Mouse (Mus musculus) left cerebral cortex, postnatal 4 days (tissue): ENCODE results near the gene Igsf3. TPM values are rescaled to one million over a fixed set of nuclear protein-coding genes. Genes with fewer than 3 reads are reported as not detected.
A peak's percentile ranks its signal among the peaks of the same experiment; 100 is the strongest.

ENCODE experiments used
- DNase-seq: peaks from one replicate; pipeline ENCODE4 v3.0.0-alpha.2; 2022
- intact Hi-C: fragments of 180-260 bp; cut with DNase I; formaldehyde crosslinking; loops from one replicate; pipeline ENCODE4 v1.15.1; 2025
- total RNA-seq, 2 experiments: library from RNA; stranded (reverse); gene quantifications; 2 replicates each; pipeline ENCODE4 v1.2.3; 2021

The Igsf3 gene
- total RNA-seq, 2 experiments from 2014 or later = 96.4 to 101 TPM

DNA sequence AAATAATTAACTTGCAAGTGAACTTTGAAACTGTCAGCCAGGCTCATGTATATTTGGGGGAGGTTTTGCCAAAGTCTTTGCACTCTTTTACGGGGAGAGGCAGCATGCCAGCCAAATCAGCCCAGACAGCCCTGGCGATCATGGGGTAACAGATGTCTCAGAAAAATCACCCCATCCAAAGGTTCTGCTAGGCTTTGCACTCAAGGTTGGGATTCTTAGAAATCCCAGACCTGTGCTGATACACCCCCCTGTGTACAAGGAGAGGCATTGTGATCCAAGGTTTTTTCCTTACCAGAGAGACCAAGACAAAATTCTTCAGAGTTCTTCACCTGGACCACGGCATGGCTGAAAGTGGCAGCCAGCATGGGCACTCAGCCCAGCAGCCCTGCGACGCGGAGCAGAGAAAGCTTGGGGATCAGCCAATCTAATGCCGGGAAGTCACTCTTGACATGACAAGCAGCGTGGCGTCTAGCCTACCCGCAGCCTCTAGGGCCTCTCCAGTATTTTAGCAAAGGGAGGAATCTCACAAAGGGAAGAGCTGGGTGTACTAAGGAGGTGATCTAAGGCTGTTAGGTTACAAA lies 7.5 kb upstream of the Igsf3 start:
- intact Hi-C loops = no loop called here
- peak; percentile 84 for DNase-seq

GRCm38 (mm10) chr3:101372345-101372980 lies 4.4 kb upstream of the Igsf3 start:
- intact Hi-C loops = loop anchor here (5.0 to 10.0 kb wide), 2 partner anchors 70 to 72 kb away; no protein-coding TSS in a partner anchor
- peak; percentile 50 for DNase-seq

DNA sequence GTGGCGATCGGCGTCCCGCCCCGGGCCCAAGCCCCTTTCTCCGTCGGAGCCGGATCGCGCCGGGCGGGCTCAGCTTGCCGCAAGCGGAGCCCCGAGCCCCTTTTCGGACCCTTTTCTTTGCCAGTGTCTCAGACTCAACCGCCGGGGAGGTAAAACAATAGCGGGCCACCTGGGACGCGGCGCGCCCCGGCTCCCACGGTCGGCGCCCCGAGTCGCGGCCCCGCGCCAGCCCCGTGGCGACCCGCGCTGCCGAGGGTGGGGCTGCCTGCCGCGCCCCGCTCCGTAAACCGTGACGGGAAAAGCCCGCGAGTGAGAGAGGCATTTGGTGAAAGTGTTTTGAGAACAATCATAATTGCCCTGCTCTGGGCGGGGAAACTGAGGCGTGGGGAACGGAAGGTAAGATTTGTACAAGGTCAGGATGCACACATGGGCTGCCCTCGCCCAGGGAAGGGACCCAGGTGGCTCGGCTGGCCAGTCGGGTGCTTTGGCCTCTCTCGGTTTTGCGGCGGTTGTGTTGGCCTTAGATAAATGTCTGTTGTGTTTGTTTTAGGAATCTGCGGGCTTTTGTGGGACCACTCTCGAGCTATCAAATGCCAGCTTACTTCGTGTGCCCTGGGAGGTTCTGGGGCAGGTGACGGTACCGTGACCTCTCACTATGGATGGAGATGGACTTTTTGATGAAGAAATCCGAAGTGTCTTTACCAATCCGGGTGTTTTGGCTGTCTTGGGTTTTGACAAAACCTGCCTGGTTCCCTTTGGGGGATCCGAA lies 557 bp downstream of the Igsf3 start:
- DNase-seq = no peak
- intact Hi-C loops = loop anchor here (10.0 kb wide), 1 partner anchor 67 kb away; no protein-coding TSS in a partner anchor

- peak; percentile 50 for DNase-seq
- intact Hi-C loops = loop anchor here (10.0 kb wide), 1 partner anchor 67 kb away; no protein-coding TSS in a partner anchor
Observed at GRCm38 (mm10) chr3:101378102-101378501, 1.2 kb downstream of the Igsf3 start.

GRCm38 (mm10) chr3:101379789-101380188 lies 2.9 kb downstream of the Igsf3 start:
- peak; percentile 46 for DNase-seq
- intact Hi-C loops = loop anchor here (10.0 kb wide), 1 partner anchor 65 kb away; no protein-coding TSS in a partner anchor

DNA sequence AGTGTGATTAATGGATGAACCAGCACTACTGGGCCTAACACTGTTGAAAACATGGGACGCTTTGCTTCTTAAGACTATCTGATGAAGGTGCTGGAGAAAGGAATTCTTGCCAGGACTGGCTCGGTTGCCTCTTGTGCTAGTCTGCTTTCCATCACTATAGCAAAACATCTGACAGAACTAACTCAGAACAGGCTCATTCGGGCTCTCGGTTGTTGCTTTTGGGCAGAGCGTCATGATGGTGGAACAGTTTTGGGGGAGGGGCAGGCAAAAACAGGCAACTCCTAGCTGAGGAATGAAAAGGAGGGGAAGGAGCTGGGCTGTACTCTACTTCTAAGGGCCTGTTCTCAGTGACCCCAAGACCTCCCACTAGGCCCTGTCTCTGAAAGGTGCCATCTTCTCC lies 4.8 kb downstream of the Igsf3 start:
- DNase-seq = no peak
- intact Hi-C loops = no loop called here

DNA sequence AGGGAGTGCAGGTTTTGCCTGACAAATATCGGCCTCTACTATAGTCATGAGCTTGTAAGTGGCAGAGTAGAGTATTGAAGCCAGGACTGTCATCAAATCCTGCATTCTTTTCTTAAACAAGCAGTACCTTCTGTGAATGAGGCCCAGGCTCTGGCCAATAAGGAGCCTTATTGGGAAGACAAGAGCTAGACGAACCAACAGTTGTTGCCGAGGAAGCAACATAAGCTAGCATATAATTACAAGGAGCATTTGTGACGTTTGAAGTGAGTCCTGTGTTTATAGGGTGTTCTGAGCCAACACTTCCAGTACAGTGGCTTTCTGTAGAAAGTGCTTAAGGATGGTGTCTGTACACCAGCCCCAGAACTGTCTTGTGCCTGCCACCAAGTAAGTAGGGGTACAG lies 5.9 kb downstream of the Igsf3 start:
- no peak for DNase-seq

DNA sequence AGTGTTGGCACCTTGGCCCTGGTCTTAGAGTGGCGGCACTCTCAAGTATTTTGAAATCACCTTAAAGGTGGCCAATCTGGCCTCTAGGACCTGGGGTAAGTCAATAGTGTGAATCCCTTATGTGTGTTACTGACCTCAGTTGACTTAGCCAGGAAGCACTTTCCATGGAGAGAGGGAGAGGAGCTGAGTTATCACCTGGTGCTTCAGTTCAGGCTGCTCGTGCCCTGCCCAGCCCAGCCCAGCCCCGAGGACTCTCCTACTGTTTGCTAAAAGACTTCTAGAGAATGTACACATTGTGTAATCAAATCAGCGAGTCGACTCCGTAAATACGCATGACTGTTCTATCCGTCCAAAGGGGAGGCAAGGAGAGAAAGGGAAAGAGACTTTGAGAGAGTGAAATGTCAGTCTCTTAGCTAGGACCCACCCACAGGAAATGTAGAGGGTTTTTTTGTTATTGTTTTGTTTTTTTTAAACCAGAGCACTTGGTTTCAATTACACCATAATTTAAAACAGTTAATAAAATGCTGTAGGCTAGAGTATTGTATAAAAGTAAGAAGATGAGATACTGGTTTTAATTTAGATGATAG lies 9.6 kb downstream of the Igsf3 start:
- DNase-seq = no peak
- intact Hi-C loops = no loop called here

More for the DNA sequence above, 5.9 kb downstream of the Igsf3 start:
- intact Hi-C loops = no loop called here

- DNase-seq = no peak
- intact Hi-C loops = no loop called here
Observed at GRCm38 (mm10) chr3:101387849-101388248, 11.0 kb downstream of the Igsf3 start.

DNA sequence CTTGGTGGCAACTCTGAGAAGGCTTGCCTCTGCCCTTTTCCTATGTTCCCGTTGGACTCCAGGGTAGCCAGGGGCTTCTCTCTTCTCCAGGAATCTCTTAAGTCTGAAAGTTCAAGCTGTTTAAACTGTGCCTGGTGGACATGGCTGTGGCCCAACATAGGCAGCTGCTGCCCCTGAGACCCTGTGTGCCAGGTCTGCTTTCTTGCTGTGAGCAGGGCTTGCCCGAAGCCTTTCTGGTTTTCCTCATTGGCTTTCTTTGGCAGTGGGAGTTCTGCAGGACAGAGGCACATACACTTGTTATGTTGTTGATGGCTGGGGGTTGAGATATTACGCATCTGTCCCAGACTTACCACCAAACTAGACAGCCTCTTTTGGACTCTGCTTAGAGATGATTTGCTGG lies 12.7 kb downstream of the Igsf3 start:
- DNase-seq = peak; percentile 59
- intact Hi-C loops = no loop called here

DNA sequence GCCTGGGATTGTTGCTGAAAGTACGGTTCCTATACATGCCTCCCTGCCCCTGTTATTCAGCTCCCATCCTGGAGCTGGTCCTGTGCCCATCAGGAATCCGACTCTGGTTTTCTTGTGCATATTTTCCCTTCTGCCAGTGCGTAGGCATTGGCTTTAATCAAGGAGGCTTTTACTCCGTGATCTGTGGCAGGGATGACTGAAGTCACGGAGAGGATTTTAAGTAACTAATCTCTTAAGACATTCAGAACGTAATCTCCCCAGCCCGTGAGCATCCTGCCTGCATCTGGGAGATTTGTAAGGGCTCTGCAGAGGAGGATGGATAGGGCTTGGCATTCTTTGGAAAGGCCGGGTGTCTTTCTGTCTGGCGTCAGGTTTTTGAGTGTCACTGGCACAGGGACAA lies 13.6 kb downstream of the Igsf3 start:
- intact Hi-C loops = no loop called here
- DNase-seq = no peak

DNA sequence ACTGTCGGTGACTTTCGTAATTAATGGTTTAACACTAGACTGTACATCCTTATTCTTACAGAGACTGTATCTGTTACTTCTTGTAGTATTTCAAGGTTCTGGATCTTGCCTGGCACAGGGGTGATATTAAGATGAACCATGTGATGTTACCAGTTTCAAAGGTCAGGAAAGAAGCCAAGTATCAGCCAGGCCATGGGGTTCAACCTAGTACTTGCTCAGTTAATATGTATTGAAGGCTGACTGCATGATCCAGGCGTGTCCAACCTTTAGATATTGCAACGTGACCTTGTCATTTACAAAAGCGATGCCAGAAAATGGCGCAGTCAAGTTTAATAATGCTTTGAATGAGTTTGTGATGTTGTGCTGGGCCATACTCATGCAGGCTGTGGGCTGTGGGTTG lies 15.1 kb downstream of the Igsf3 start:
- intact Hi-C loops = no loop called here
- DNase-seq = no peak

GRCm38 (mm10) chr3:101393103-101393644 lies 16.3 kb downstream of the Igsf3 start:
- DNase-seq = peak; percentile 78
- intact Hi-C loops = no loop called here

DNA sequence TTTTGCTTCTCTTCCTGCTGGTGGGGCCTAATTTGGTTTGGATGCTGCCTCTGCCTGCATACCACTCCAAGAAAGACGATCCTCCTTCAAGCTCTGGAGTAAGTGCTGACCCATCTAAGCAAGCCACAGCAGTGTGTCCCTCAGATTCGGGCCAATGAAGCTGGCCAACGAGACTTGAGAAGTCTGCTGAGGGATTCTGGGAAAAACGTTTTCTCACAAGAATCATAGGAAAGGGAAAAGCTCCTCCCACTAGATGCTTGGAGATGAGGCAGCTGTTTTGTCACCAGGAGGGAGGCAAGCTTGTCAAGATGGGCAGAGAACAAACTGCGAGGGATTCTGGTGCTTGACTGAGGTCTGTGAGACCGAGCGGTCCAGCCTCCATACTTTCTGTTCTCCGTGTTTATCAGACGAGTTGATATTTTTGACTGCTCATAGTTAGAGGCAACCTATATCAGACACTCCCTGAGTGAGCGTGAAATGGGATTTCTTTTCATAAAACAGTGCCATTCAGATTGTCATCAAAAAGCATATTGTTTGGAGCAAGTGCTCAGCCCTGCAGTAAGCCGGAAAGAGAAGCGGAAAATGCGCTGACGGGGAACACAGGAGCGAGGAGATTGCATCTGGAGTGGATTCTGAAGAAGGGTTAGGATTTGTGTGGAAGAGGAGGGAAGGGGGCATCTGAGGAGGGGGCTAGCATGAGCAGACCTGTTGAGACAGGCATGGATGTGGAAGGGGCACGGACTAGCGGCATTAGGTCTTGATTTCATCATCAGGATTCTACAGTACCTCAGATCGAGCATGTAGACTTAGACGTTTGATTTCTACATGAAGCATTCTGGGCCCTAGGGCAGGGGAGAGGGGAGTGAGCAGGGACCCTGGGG lies 17.0 kb downstream of the Igsf3 start:
- no peak for DNase-seq
- intact Hi-C loops = no loop called here

DNA sequence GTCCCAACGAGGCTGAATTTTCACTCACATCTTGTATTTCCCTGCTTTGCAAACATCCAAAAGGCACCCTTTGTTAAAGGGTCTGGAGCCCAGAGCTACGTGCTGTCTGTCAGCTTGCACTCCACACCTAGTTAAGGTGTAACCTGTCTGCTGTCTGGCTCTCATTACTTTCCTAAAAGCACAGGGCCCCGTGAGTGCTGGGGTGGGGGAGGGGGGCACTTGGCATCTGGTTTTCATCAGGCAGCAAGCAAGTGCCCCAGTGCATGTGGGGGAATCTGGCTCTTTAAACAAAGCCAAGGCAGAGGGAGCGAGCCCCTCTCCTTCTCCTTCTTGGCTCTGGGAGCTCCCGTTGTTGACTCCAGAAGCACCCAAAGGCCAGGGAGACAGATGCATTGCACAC lies 18.5 kb downstream of the Igsf3 start:
- DNase-seq = no peak
- intact Hi-C loops = no loop called here

GRCm38 (mm10) chr3:101396061-101396460 lies 19.2 kb downstream of the Igsf3 start:
- intact Hi-C loops = no loop called here
- no peak for DNase-seq

- intact Hi-C loops = no loop called here
- DNase-seq = no peak
Observed at GRCm38 (mm10) chr3:101396726-101397263, 19.9 kb downstream of the Igsf3 start.

DNA sequence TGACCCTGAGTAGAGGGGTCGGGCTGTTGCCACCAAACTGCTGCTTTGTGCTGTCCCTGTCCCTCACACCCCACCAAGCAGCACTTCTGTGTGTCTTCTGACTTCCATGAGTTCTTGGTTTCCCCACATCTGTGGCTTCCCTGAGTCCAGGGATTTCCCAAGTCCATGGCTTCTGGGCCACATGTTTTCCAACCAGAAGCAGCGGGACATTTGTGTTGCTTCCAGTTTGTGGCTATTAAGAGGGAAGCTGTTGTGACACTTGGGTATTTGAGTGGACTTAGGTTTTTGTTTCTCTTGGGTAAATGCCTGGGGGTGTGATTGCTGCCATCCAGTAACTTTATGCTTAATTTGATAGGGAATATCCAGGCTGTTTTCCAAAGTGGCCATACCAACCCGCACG lies 20.5 kb downstream of the Igsf3 start:
- no peak for DNase-seq
- intact Hi-C loops = no loop called here

DNA sequence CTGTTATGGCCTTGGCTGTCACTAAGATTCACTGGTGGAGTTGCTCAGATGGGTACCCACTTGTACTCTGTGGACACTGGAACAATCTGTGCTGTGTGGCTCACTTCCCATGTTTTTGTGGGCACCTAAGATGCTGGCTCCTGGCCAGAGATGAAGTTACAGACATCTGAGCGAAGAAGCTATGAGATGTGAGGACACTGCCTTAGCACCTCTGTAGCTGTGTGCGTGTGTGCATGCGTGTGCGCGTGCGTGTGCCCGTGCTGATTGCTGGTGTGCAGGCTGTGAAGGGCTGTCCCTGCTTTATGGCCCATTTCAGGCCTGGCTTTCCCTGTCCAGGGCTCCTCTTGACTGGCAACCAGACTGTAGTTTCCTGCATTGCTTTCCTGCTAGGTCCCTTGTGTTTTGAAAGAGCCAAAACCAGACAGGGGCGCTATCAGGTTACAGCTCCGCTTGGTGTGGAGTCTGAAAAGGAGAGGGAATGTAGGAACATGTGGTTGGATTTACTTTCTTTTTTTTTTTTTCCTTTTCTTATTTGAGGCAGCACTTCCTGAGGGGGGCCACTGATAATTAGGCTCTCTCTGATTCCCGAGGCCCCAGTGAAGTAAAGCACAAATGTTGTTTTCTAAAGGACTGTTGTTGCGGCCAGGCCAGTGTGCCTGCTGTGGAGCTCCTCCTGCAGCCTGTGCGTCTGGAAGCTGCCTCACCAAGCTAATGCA lies 21.3 kb downstream of the Igsf3 start:
- intact Hi-C loops = no loop called here
- peak; percentile 40 for DNase-seq
